Mouse (Mus musculus): Measurements from ENCODE around the gene Ccp110.
A peak's percentile ranks its signal among the peaks of the same experiment; 100 is the strongest.

The Ccp110 gene

GRCm38 (mm10) chr7:118728846-118729587 lies 16.7 kb downstream of the Ccp110 start:
- DNase-seq = no peak

GRCm38 (mm10) chr7:118731781-118732180 lies 19.4 kb downstream of the Ccp110 start:
- DNase-seq = no peak

GRCm38 (mm10) chr7:118733225-118733624 lies 20.9 kb downstream of the Ccp110 start:
- DNase-seq = no peak

- DNase-seq = no peak
Measured at GRCm38 (mm10) chr7:118738730-118739129, 26.4 kb downstream of the Ccp110 start.

GRCm38 (mm10) chr7:118739975-118740531 lies 27.7 kb downstream of the Ccp110 start, which contains the start of gene Vps35l:
Vps35l (plus strand) TSS chr7:118740226.
- peak; percentile 86 for DNase-seq

GRCm38 (mm10) chr7:118740532-118741338 lies 28.4 kb downstream of the Ccp110 start:
- peak; percentile 97 for DNase-seq

GRCm38 (mm10) chr7:118742278-118742677 lies 29.9 kb downstream of the Ccp110 start:
- no peak for DNase-seq

GRCm38 (mm10) chr7:118744766-118745165 lies 32.4 kb downstream of the Ccp110 start:
- DNase-seq = no peak

- DNase-seq = peak; percentile 35
Measured at GRCm38 (mm10) chr7:118747891-118748672, 35.7 kb downstream of the Ccp110 start.

- no peak for DNase-seq
Measured at GRCm38 (mm10) chr7:118749706-118750105, 37.4 kb downstream of the Ccp110 start.

GRCm38 (mm10) chr7:118751625-118752024 lies 39.3 kb downstream of the Ccp110 start:
- DNase-seq = no peak

GRCm38 (mm10) chr7:118755756-118756155 lies 43.4 kb downstream of the Ccp110 start:
- DNase-seq = no peak

- DNase-seq = no peak
Measured at GRCm38 (mm10) chr7:118756490-118757265, 44.3 kb downstream of the Ccp110 start.

GRCm38 (mm10) chr7:118758369-118758768 lies 46.0 kb downstream of the Ccp110 start:
- no peak for DNase-seq

- no peak for DNase-seq
Measured at GRCm38 (mm10) chr7:118759372-118759771, 47.0 kb downstream of the Ccp110 start.

GRCm38 (mm10) chr7:118763939-118764338 lies 51.6 kb downstream of the Ccp110 start:
- DNase-seq = no peak

GRCm38 (mm10) chr7:118764725-118765124 lies 52.4 kb downstream of the Ccp110 start:
- no peak for DNase-seq

- no peak for DNase-seq
Measured at GRCm38 (mm10) chr7:118765604-118766003, 53.3 kb downstream of the Ccp110 start.

- DNase-seq = peak; percentile 67
Measured at GRCm38 (mm10) chr7:118766119-118766833, 53.9 kb downstream of the Ccp110 start.

GRCm38 (mm10) chr7:118766834-118767224 lies 54.5 kb downstream of the Ccp110 start:
- no peak for DNase-seq

- DNase-seq = no peak
Measured at GRCm38 (mm10) chr7:118769208-118769607, 56.9 kb downstream of the Ccp110 start.

Data from right cerebral cortex, adult 18-20 months (tissue).